Mouse (Mus musculus): ENCODE data around the gene Rpl23a. TPM values are rescaled to one million over a fixed set of nuclear protein-coding genes. Genes with fewer than 3 reads are reported as not detected.
A peak's percentile ranks its signal among the peaks of the same experiment; 100 is the strongest.
"Not testable (repeated sequence)": the region's sequence is repeated elsewhere in the genome, so short reads cannot be mapped to it uniquely, and the experiment has no call there.

Rpl23a gene
- polyA plus RNA-seq, 1 experiment from 2014 or later = 1,463 TPM

GRCm38 (mm10) chr11:78202372-78202771, 19.0 kb upstream of the Rpl23a start:
- H3K27me3 ChIP-seq (replicated peaks) = no peaks in the 10 kb centered on the region
- WGBS = 76% methylated on average over 3 of the region's 3 CpGs
- peaks cover 22% of the 10 kb centered on the region for H3K36me3 ChIP-seq
- H3K27ac ChIP-seq = no peak overlapping the region
- H3K4me1 ChIP-seq (replicated peaks) = peaks cover 15% of the 10 kb centered on the region; the same call in 1 of the 2 replicates
- H3K9ac ChIP-seq = no peak overlapping the region
- H3K4me3 ChIP-seq (replicated peaks) = no peak overlapping the region
- no peaks in the 10 kb centered on the region for H3K9me3 ChIP-seq
- H3K4me2 ChIP-seq (replicated peaks) = no peak overlapping the region
- no peak for ATAC-seq

- no peaks in the 10 kb centered on the region for H3K27me3 ChIP-seq (replicated peaks)
- no peaks in the 10 kb centered on the region for H3K9me3 ChIP-seq
- peaks cover 14% of the 10 kb centered on the region; the same call in 1 of the 2 replicates for H3K36me3 ChIP-seq
- H3K4me1 ChIP-seq (replicated peaks) = peaks cover 14% of the 10 kb centered on the region
- no peak; the same call in 1 of the 2 replicates for ATAC-seq
- H3K9ac ChIP-seq = peak overlapping the region; percentile 38
- 54% methylated on average over 23 of the region's 23 CpGs for WGBS
- peak overlapping the region; percentile 67 for H3K4me2 ChIP-seq (replicated peaks)
- no peak overlapping the region; the same call in 1 of the 2 replicates for H3K27ac ChIP-seq
- peak overlapping the region; percentile 50 for H3K4me3 ChIP-seq (replicated peaks)
Observed at GRCm38 (mm10) chr11:78195101-78195863, 11.9 kb upstream of the Rpl23a start.

GRCm38 (mm10) chr11:78194411-78195100, 11.2 kb upstream of the Rpl23a start:
- Histone ChIP-seq H3K9me3 (no peaks in the 10 kb centered on the region), H3K4me3 (replicated peaks) (peak overlapping the region; percentile 50), H3K27ac (no peak overlapping the region; the same call in 1 of the 2 replicates), H3K4me2 (replicated peaks) (peak overlapping the region; percentile 67), H3K9ac (peak overlapping the region; percentile 38), H3K27me3 (replicated peaks) (no peaks in the 10 kb centered on the region), H3K36me3 (peaks cover 14% of the 10 kb centered on the region; the same call in 1 of the 2 replicates), H3K4me1 (replicated peaks) (peaks cover 19% of the 10 kb centered on the region)
- WGBS = 4% methylated on average over 30 of the region's 30 CpGs
- peak; percentile 86 for ATAC-seq

- Histone ChIP-seq H3K4me3 (replicated peaks) (peak within 1 kb of the TSS; percentile 50; the same call in 1 of the 2 replicates), H3K4me2 (replicated peaks) (peak within 1 kb of the TSS; percentile 67), H3K27ac (no peak within 1 kb of the TSS), H3K4me1 (replicated peaks) (peaks cover 22% of the 10 kb centered on the region), H3K9me3 (no peaks in the 10 kb centered on the region), H3K9ac (no peak within 1 kb of the TSS), H3K27me3 (replicated peaks) (no peaks in the 10 kb centered on the region), H3K36me3 (peaks cover 14% of the 10 kb centered on the region; the same call in 1 of the 2 replicates)
- WGBS = 50% methylated on average over 1 of the region's 1 CpGs
- ATAC-seq = no peak
Observed at GRCm38 (mm10) chr11:78193113-78193512, 9.7 kb upstream of the Rpl23a start, which contains the start of gene Proca1. Proca1 (plus strand) TSS chr11:78193392.

GRCm38 (mm10) chr11:78190041-78190440, 6.7 kb upstream of the Rpl23a start:
- Histone ChIP-seq H3K4me2 (replicated peaks) (peak overlapping the region; percentile 72), H3K9me3 (no peaks in the 10 kb centered on the region), H3K9ac (peak overlapping the region; percentile 70; the same call in 1 of the 2 replicates), H3K27me3 (replicated peaks) (no peaks in the 10 kb centered on the region), H3K4me3 (replicated peaks) (peak overlapping the region; percentile 69), H3K4me1 (replicated peaks) (peaks cover 19% of the 10 kb centered on the region), H3K36me3 (peaks cover 14% of the 10 kb centered on the region; the same call in 1 of the 2 replicates), H3K27ac (peak overlapping the region; percentile 97; the same call in 1 of the 2 replicates)
- no peak for ATAC-seq
- WGBS = 50% methylated on average over 6 of the region's 6 CpGs

- Histone ChIP-seq H3K4me3 (replicated peaks) (peak overlapping the region; percentile 69), H3K36me3 (peaks cover 14% of the 10 kb centered on the region; the same call in 1 of the 2 replicates), H3K27ac (peak overlapping the region; percentile 97), H3K4me1 (replicated peaks) (peaks cover 14% of the 10 kb centered on the region), H3K27me3 (replicated peaks) (no peaks in the 10 kb centered on the region), H3K4me2 (replicated peaks) (peak overlapping the region; percentile 72), H3K9ac (peak overlapping the region; percentile 70), H3K9me3 (no peaks in the 10 kb centered on the region)
- WGBS = under 1% methylated on average over 42 of the region's 42 CpGs
- ATAC-seq = peak; percentile 82
Observed at GRCm38 (mm10) chr11:78189234-78190040, 6.1 kb upstream of the Rpl23a start.

GRCm38 (mm10) chr11:78188331-78189233, 5.2 kb upstream of the Rpl23a start, which contains the start of gene Rab34:
Rab34 (plus strand) TSS chr11:78188430.
- Histone ChIP-seq H3K9ac (peak within 1 kb of the TSS; percentile 70), H3K4me3 (replicated peaks) (peak within 1 kb of the TSS; percentile 69), H3K27me3 (replicated peaks) (no peaks in the 10 kb centered on the region), H3K27ac (peak within 1 kb of the TSS; percentile 97), H3K4me2 (replicated peaks) (peak within 1 kb of the TSS; percentile 72), H3K36me3 (peaks cover 14% of the 10 kb centered on the region; the same call in 1 of the 2 replicates), H3K9me3 (no peaks in the 10 kb centered on the region), H3K4me1 (replicated peaks) (peaks cover 10% of the 10 kb centered on the region)
- WGBS = 0% methylated on average over 73 of the region's 80 CpGs
- peak; percentile 83 for ATAC-seq

GRCm38 (mm10) chr11:78184702-78185101, 1.3 kb upstream of the Rpl23a start:
- H3K9me3 ChIP-seq; H3K4me2 ChIP-seq (replicated peaks); H3K9ac ChIP-seq; H3K4me3 ChIP-seq (replicated peaks); H3K27ac ChIP-seq; H3K27me3 ChIP-seq (replicated peaks); ATAC-seq; H3K36me3 ChIP-seq: not testable (repeated sequence)
- 93% methylated on average over 6 of the region's 6 CpGs for WGBS
- H3K4me1 ChIP-seq (replicated peaks) = peaks cover 23% of the 10 kb centered on the region

- Histone ChIP-seq H3K4me1 (replicated peaks) (peaks cover 30% of the 10 kb centered on the region), H3K9ac (no peak overlapping the region), H3K36me3 (peaks cover 9% of the 10 kb centered on the region), H3K27ac (no peak overlapping the region), H3K9me3 (no peaks in the 10 kb centered on the region), H3K4me3 (replicated peaks) (peak overlapping the region; percentile 70), H3K27me3 (replicated peaks) (no peaks in the 10 kb centered on the region), H3K4me2 (replicated peaks) (peak overlapping the region; percentile 83)
- no peak for ATAC-seq
- 47% methylated on average over 10 of the region's 10 CpGs for WGBS
Observed at GRCm38 (mm10) chr11:78183884-78184514, 615 bp upstream of the Rpl23a start.

- peaks cover 9% of the 10 kb centered on the region for H3K36me3 ChIP-seq
- H3K27me3 ChIP-seq (replicated peaks) = no peaks in the 10 kb centered on the region
- peak overlapping the region; percentile 83 for H3K4me2 ChIP-seq (replicated peaks)
- H3K4me1 ChIP-seq (replicated peaks) = peaks cover 29% of the 10 kb centered on the region
- no peak for ATAC-seq
- H3K27ac ChIP-seq = 0 out of 2 replicates have a peak overlapping the region, but pooled peaks have one; percentile 84
- H3K9me3 ChIP-seq = no peaks in the 10 kb centered on the region
- WGBS = 4% methylated on average over 7 of the region's 7 CpGs
- H3K4me3 ChIP-seq (replicated peaks) = peak overlapping the region; percentile 70
- H3K9ac ChIP-seq = peak overlapping the region; percentile 82
Observed at GRCm38 (mm10) chr11:78182450-78182849, 934 bp downstream of the Rpl23a start.

Data from intestine, embryonic 15.5 days (tissue).